Mouse (Mus musculus) ovary, postnatal 14 days (tissue): ENCODE data around the gene Pacs2.
A peak's percentile ranks its signal among the peaks of the same experiment; 100 is the strongest.

Source experiments
- DNase-seq: peaks from one replicate; pipeline ENCODE4 v3.0.0; 2022; ENCODE audit warnings: low spot score

The Pacs2 gene

GRCm38 (mm10) chr12:113012443-113012842, 1.9 kb upstream of the Pacs2 start:
- DNase-seq: no peak

GRCm38 (mm10) chr12:113013021-113013491, 1.3 kb upstream of the Pacs2 start:
- no peak for DNase-seq

DNA sequence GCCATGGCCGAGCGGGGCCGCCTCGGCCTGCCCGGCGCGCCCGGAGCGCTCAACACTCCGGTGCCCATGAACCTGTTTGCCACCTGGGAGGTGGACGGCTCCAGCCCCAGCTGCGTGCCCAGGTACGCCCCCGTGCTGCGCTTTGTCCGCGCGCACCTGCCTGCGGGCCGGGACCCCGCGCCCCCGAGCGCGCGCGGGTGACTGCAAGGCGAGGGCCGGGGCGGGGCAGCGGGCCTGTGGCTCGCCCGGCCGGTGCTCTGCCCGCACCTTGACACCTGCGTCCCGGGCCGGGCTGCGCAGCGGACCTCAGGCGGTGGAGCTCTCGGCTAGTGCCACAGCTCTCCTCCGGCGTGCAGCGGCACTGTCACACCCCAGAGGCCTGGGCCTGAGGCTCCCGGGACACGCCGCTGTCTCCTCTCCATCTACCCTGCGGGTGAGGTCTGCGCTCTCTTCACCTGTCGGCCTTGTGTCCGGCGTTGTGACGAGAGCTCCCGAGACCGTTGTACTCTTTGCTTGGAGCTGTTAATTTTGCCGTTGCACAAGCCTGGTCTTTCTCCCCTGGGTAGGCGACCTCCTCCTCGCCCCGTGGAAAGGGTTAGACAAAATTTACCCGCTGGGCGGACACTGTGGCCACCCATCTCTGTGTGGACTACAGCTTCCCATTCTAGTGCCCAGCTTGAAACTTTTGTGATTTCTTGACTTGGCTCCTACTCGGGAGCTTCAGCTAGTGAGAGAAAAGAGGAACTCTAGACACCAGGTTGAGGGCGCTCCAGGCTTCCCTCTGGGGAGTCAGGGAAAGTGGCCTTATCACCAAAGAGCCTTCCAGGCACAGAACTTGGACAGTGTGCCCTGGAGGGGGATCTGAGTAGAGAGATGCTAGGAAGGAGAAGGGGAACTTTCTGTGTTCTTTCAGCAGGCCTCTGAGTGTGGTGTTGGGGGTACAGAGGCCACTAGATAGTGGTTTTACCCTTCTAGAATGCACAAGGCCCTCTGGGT, 551 bp downstream of the Pacs2 start:
- no peak for DNase-seq

GRCm38 (mm10) chr12:113015956-113016355, 1.6 kb downstream of the Pacs2 start:
- no peak for DNase-seq

- no peak for DNase-seq
These were observed 2.7 kb downstream of the Pacs2 start for GRCm38 (mm10) chr12:113016976-113017375.

GRCm38 (mm10) chr12:113017429-113017984, 3.2 kb downstream of the Pacs2 start:
- DNase-seq: no peak

DNA sequence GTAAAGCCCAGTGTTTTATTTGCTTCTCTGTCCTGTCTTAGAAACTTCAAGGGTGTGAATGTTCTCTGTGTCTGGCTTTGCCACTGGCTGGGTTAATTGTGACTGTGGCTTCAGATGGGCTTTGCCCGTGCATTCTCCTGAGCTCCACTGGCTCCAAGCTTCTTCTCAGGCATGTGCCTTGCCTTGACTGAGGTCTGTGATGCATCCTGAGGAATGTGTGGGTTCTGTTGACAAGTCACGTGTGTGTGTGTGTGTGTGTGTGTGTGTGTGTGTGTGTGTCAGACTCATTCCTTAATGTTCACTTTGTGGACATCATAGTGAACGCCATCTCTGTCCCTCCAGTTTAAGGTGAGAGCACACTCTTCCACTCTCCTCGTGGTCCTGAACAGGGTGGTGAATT, 4.5 kb downstream of the Pacs2 start:
- no peak for DNase-seq

DNA sequence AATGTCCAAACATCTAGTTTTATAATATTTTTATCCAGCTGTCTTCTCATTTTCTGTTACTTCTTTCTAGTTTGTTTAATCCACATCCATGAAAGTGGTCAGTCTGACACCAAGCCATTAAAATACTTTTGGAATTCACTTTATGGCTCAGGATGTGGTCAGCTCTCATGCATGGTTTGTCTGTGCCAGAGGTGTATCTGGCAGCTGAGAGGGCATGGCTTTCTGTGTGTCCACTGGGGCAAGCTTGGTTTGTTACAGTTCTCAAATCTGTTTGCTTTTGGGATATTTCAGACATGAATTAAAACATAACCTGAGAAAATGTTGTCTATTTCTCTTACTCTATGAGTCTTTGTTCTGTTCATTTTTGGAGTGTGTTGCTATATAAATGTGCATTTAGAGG, 7.2 kb downstream of the Pacs2 start:
- DNase-seq: no peak

- DNase-seq: no peak
These were observed 8.8 kb downstream of the Pacs2 start for GRCm38 (mm10) chr12:113023082-113023481.

DNA sequence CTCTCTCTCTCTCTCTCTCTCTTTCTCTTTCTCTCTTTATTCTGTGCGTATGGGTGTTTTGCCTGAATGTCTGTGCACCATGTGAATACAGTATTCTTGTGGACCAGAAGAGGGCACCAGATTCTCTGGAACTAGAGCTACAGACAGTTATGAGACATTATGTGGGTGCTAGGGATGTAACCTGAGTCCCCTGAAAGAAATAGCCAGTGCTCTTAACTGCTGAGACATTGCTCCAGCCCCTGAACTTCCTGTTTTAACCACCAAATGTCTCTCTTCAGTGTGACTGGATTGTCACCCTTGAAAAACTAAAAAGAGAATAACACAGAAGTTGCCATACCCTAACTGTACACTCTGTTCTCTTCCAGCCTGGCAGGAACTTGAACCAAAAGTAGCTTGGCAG, 12.2 kb downstream of the Pacs2 start:
- DNase-seq: no peak

DNA sequence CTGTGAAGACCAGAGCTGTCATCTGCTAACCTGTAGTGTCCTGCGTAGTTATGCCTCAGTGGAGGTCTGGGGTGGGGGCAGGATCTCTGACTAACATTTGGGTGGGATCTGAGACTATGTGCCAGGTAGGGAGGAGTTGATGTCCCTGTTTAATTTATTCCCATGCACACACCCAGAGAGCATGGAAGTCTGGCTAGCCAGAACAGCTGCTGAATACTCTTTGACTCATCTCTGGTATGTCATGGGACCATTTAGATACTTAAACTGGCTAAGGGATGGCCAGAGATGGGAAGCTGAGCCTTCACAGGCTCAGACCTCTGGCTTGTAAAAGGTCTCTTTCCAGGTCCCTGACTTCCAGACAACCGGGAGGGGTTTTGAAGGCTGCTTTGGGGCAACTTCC, 13.2 kb downstream of the Pacs2 start:
- no peak for DNase-seq

- no peak for DNase-seq
These were observed 13.8 kb downstream of the Pacs2 start for GRCm38 (mm10) chr12:113028067-113028466.

GRCm38 (mm10) chr12:113028898-113029297, 14.6 kb downstream of the Pacs2 start:
- no peak for DNase-seq

- DNase-seq: no peak
These were observed 15.7 kb downstream of the Pacs2 start for GRCm38 (mm10) chr12:113030046-113030445.

DNA sequence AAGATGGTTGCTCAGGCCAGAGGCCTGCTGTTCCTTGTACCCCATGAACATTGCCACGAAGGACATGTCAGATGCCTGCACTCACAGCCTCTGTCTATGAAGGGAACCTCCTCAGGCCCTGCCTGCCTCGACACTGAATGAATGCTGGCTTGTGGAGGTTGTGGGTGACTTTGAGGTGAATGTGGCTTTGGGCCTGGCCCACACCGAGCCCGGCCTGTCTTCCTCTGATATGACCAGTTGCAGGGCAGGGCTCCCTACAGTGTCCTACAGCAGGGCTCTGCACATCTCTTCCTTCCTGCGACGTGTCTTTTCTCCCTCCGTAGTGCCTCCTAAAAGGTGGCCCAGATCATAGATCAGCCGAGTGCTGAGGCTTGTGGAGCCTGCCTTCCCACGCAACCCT, 16.7 kb downstream of the Pacs2 start:
- no peak for DNase-seq

- DNase-seq: no peak
These were observed 17.1 kb downstream of the Pacs2 start for GRCm38 (mm10) chr12:113031441-113031840.

- peak; percentile 31 for DNase-seq
These were observed 18.3 kb downstream of the Pacs2 start for GRCm38 (mm10) chr12:113032296-113033250.

GRCm38 (mm10) chr12:113035093-113035492, 20.8 kb downstream of the Pacs2 start:
- no peak for DNase-seq

GRCm38 (mm10) chr12:113036996-113037395, 22.7 kb downstream of the Pacs2 start:
- DNase-seq: no peak

DNA sequence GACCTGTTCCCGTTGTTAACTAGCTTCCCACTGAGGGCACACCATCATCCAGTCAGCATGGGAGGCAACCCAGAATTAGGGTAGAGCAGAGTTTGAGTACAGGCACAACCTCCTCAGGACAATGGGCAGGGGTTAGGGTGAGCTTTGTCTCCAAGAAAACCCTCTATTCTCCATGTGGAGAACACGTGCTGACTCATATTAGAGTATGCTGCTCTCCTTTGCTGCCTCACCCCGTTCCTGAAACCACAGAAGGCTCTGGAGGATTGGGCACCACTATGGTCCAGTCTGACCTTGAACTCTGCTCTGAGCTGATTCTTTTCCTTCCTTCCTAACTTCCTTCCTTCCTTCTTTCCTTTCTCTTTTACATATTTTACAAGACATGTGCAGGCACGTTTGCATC, 24.1 kb downstream of the Pacs2 start:
- no peak for DNase-seq

GRCm38 (mm10) chr12:113041481-113042439, 27.5 kb downstream of the Pacs2 start:
- no peak for DNase-seq
